ENCODE assay signal across 9 mouse cellular contexts in genomic region chr15:102942739-102943467, GRCm38 (mm10). TPM values are rescaled to one million over a fixed set of nuclear protein-coding genes. Genes with fewer than 3 reads are reported as not detected.
DNase-seq lines count a peak whose midpoint lies in the region; ATAC-seq and TF ChIP-seq lines count a peak whose summit lies in the region.
"Had no signal": no experiment of that assay in that cellular context is flagged by ENCODE, and none has a peak within 500 bp of the region (broad histone marks: within the 10 kb centered on the region; RNA-seq: fewer than 3 reads in every experiment).

No protein-coding gene starts in this region.

- ATAC-seq in intestine, embryonic 14.5 days (replicated peaks; ENCODE audit: low FRiP score, low TSS enrichment, low read depth), result no peak
- no peak for ATAC-seq in intestine, embryonic 16.5 days
- ATAC-seq in midbrain, embryonic 11.5 days (ENCODE audit: low FRiP score), result no peak

- H3K27ac ChIP-seq in intestine, embryonic 14.5 days (ENCODE audit: low read depth), result no peak overlapping the region
- no peak overlapping the region for H3K27ac ChIP-seq in intestine, embryonic 16.5 days (ENCODE audit: low read length)
- H3K27ac ChIP-seq in ES-E14 (ENCODE audit: insufficient read depth, low read depth, low read length, poor library complexity, severe bottlenecking), result no peak overlapping the region
- no peak overlapping the region for H3K27ac ChIP-seq in midbrain, embryonic 11.5 days (ENCODE audit: low read depth, low read length)

- peak overlapping the region; percentile 14; the same call in 1 of the 2 replicates for H3K4me2 ChIP-seq in intestine, embryonic 14.5 days (ENCODE audit: low read length)
- H3K4me2 ChIP-seq in intestine, embryonic 16.5 days (ENCODE audit: low read depth, low read length), result no peak overlapping the region
- peak overlapping the region; percentile 24 for H3K4me2 ChIP-seq in midbrain, embryonic 11.5 days

- in situ Hi-C loops in ES-E14 (cut with MboI; ENCODE audit: low sequenced_read_pairs in 2 of 2, unreplicated experiment in 2 of 2), result loop anchor here in 1 of 2 experiments (25.0 kb wide), 1 partner anchor 931 kb away; the partner anchor contains the start of gene Krt8

- H3K9ac ChIP-seq in intestine, embryonic 14.5 days (ENCODE audit: low read length), result no peak overlapping the region
- no peak overlapping the region for H3K9ac ChIP-seq in intestine, embryonic 16.5 days (ENCODE audit: low read depth, low read length)
- H3K9ac ChIP-seq in ES-E14 (ENCODE audit: insufficient read depth, low read depth, low read length, poor library complexity, severe bottlenecking), result no peak overlapping the region
- H3K9ac ChIP-seq in midbrain, embryonic 11.5 days (ENCODE audit: low read length), result no peak overlapping the region

- no peaks in the 10 kb centered on the region for H3K36me3 ChIP-seq in intestine, embryonic 14.5 days (ENCODE audit: control insufficient read depth, insufficient read depth, low read length)
- no peaks in the 10 kb centered on the region for H3K36me3 ChIP-seq in intestine, embryonic 16.5 days (ENCODE audit: control insufficient read depth, insufficient read depth, low read length)
- H3K36me3 ChIP-seq in ES-E14 (ENCODE audit: control insufficient read depth, insufficient read depth, low read length, poor library complexity, severe bottlenecking), result no peaks in the 10 kb centered on the region
- H3K36me3 ChIP-seq in midbrain, embryonic 11.5 days (ENCODE audit: control insufficient read depth, insufficient read depth, low read length), result no peaks in the 10 kb centered on the region

- 1% methylated on average over 48 of the region's 53 CpGs for WGBS in intestine, embryonic 14.5 days
- whole genome bisulfite sequencing in intestine, embryonic 16.5 days, result under 1% methylated on average over 52 of the region's 53 CpGs
- WGBS in midbrain, embryonic 11.5 days, result under 1% methylated on average over 46 of the region's 53 CpGs

- H3K9me3 ChIP-seq in intestine, embryonic 14.5 days (ENCODE audit: control insufficient read depth, low read length), result no peaks in the 10 kb centered on the region
- H3K9me3 ChIP-seq in intestine, embryonic 16.5 days (ENCODE audit: control insufficient read depth, low read length), result no peaks in the 10 kb centered on the region
- H3K9me3 ChIP-seq in ES-E14 (ENCODE audit: control insufficient read depth, insufficient read depth, low read depth, low read length), result no peaks in the 10 kb centered on the region
- no peaks in the 10 kb centered on the region for H3K9me3 ChIP-seq in midbrain, embryonic 11.5 days (ENCODE audit: control insufficient read depth, low read length)

- no peaks in the 10 kb centered on the region for H3K4me1 ChIP-seq in intestine, embryonic 14.5 days (replicated peaks; ENCODE audit: control insufficient read depth, insufficient read depth, low read length)
- H3K4me1 ChIP-seq in intestine, embryonic 16.5 days (ENCODE audit: control insufficient read depth, insufficient read depth, low read length), result no peaks in the 10 kb centered on the region
- H3K4me1 ChIP-seq in ES-E14 (ENCODE audit: control insufficient read depth in 2 of 2, insufficient read depth in 2 of 2, low read length in 2 of 2, poor library complexity in 1 of 2), result peaks cover 0 to 4% of the 10 kb centered on the region in 2 experiments; a peak in 2 of 4 replicates
- 0 out of 2 replicates have a peak, but pooled peaks cover 3% of the 10 kb centered on the region for H3K4me1 ChIP-seq in midbrain, embryonic 11.5 days (ENCODE audit: control insufficient read depth, insufficient read depth, low read length)

- DNase-seq in intestine, embryonic 14.5 days (ENCODE audit: low spot score), result peak; percentile 74
- no peak for DNase-seq in ES-E14 (ENCODE audit: low read depth, low spot score)
- DNase-seq in gastrocnemius, adult 18-20 months (ENCODE audit: low spot score), result peak; percentile 62
- peak; percentile 97 for DNase-seq in midbrain, embryonic 11.5 days (ENCODE audit: low spot score, missing footprints)
- DNase-seq in natural killer cell, adult 2 months (ENCODE audit: low spot score in 2 of 2), result no peak
- no peak for DNase-seq in cerebellum, adult 11 months
- DNase-seq in spleen, adult 12 weeks (ENCODE audit: low spot score), result no peak
- DNase-seq: cerebellum, adult 18-20 months had no signal

- H3K4me3 ChIP-seq in intestine, embryonic 14.5 days (ENCODE audit: low read depth, low read length), result peak overlapping the region; percentile 3; the same call in 1 of the 2 replicates
- no peak overlapping the region for H3K4me3 ChIP-seq in intestine, embryonic 16.5 days (ENCODE audit: low read length)
- peak overlapping the region; percentile 25 to 52; a peak in 3 of 4 replicates for H3K4me3 ChIP-seq in ES-E14 (ENCODE audit: insufficient read depth in 1 of 2, low read depth in 1 of 2, low read length in 2 of 2, poor library complexity in 1 of 2, severe bottlenecking in 1 of 2)
- peak overlapping the region; percentile 6; the same call in 1 of the 2 replicates for H3K4me3 ChIP-seq in midbrain, embryonic 11.5 days (ENCODE audit: low read depth, low read length)

- peaks cover 100% of the 10 kb centered on the region for H3K27me3 ChIP-seq in intestine, embryonic 14.5 days (replicated peaks; ENCODE audit: control insufficient read depth, insufficient read depth, low read length)
- H3K27me3 ChIP-seq in intestine, embryonic 16.5 days (replicated peaks; ENCODE audit: control insufficient read depth, insufficient read depth, low read length), result peaks cover 91% of the 10 kb centered on the region
- peaks cover 100% of the 10 kb centered on the region for H3K27me3 ChIP-seq in midbrain, embryonic 11.5 days (ENCODE audit: control insufficient read depth, insufficient read depth, low read length)

TF ChIP-seq in ES-E14, 5 proteins besides CTCF, POLR2A, EP300 and RAD21:
- TF ChIP-seq CHD2 (IDR thresholded peaks at IDR 0.05; ENCODE audit: low read depth, low read length) (no peak), HCFC1 (IDR thresholded peaks at IDR 0.05; ENCODE audit: borderline replicate concordance, insufficient read depth, low read length) (no peak), ZNF384 (IDR thresholded peaks at IDR 0.05; ENCODE audit: low read depth, low read length) (no peak), ZC3H11A (IDR thresholded peaks at IDR 0.05; ENCODE audit: borderline replicate concordance, low read depth, low read length) (no peak), MAFK (IDR thresholded peaks at IDR 0.05; ENCODE audit: insufficient read depth, low read depth, low read length) (no peak)

RNA-seq across cellular contexts. Expression of gene Hoxc12, which starts 6.3 kb away (rescaled TPM):
- polyA plus RNA-seq in intestine, embryonic 14.5 days (2014; fragmentation: Nextera tagmentation; extraction: Ambion mirVana), result not detected in 2 replicates
- not detected in 2 replicates for polyA plus RNA-seq in intestine, embryonic 16.5 days (2015; fragmentation: Nextera tagmentation; extraction: Ambion mirVana)
- 0.85 and 1.9 TPM in 2 replicates for total RNA-seq in ES-E14 (2012; rRNA removed)
- total RNA-seq in gastrocnemius, adult 18-20 months (2021), result not detected
- not detected in 2 replicates for polyA plus RNA-seq in midbrain, embryonic 11.5 days (2014; fragmentation: Nextera tagmentation; extraction: Ambion mirVana)

RNA-seq across cellular contexts. Expression of gene Hoxc11, which starts 11.3 kb away (rescaled TPM):
- 0.11 TPM in 2 replicates for polyA plus RNA-seq in intestine, embryonic 14.5 days (2014; fragmentation: Nextera tagmentation; extraction: Ambion mirVana)
- polyA plus RNA-seq in intestine, embryonic 16.5 days (2015; fragmentation: Nextera tagmentation; extraction: Ambion mirVana), result 0.06 TPM in 1 of 2 replicates, not detected in the other
- total RNA-seq in ES-E14 (2012; rRNA removed), result not detected in 2 replicates
- total RNA-seq in gastrocnemius, adult 18-20 months (2021), result 1 to 10 TPM; 6.7 to 8.3 TPM
- polyA plus RNA-seq in midbrain, embryonic 11.5 days (2014; fragmentation: Nextera tagmentation; extraction: Ambion mirVana), result not detected in 2 replicates

RNA-seq across cellular contexts. Expression of gene Hoxc13, which starts 22.0 kb away (rescaled TPM):
- polyA plus RNA-seq in intestine, embryonic 14.5 days (2014; fragmentation: Nextera tagmentation; extraction: Ambion mirVana), result not detected in 2 replicates
- not detected in 2 replicates for polyA plus RNA-seq in intestine, embryonic 16.5 days (2015; fragmentation: Nextera tagmentation; extraction: Ambion mirVana)
- 0.42 and 0.94 TPM in 2 replicates for total RNA-seq in ES-E14 (2012; rRNA removed)
- total RNA-seq in gastrocnemius, adult 18-20 months (2021), result not detected
- 0.11 and 0.15 TPM in 2 replicates for polyA plus RNA-seq in midbrain, embryonic 11.5 days (2014; fragmentation: Nextera tagmentation; extraction: Ambion mirVana)

RNA-seq across cellular contexts. Expression of gene Hoxc10, which starts 23.7 kb away (rescaled TPM):
- 2.6 and 3.1 TPM in 2 replicates for polyA plus RNA-seq in intestine, embryonic 14.5 days (2014; fragmentation: Nextera tagmentation; extraction: Ambion mirVana)
- 1.1 and 1.3 TPM in 2 replicates for polyA plus RNA-seq in intestine, embryonic 16.5 days (2015; fragmentation: Nextera tagmentation; extraction: Ambion mirVana)
- total RNA-seq in ES-E14 (2012; rRNA removed), result 0.58 TPM in 1 of 2 replicates, not detected in the other
- 10 to 100 TPM; 78.5 to 88.0 TPM for total RNA-seq in gastrocnemius, adult 18-20 months (2021)
- polyA plus RNA-seq in midbrain, embryonic 11.5 days (2014; fragmentation: Nextera tagmentation; extraction: Ambion mirVana), result not detected in 2 replicates

RNA-seq across cellular contexts. Expression of gene Hoxc5, which starts 24.3 kb away (rescaled TPM):
- 12.2 and 14.1 TPM in 2 replicates for polyA plus RNA-seq in intestine, embryonic 14.5 days (2014; fragmentation: Nextera tagmentation; extraction: Ambion mirVana)
- polyA plus RNA-seq in intestine, embryonic 16.5 days (2015; fragmentation: Nextera tagmentation; extraction: Ambion mirVana), result 6.8 and 7.2 TPM in 2 replicates
- 0.22 TPM in 1 of 2 replicates, not detected in the other for total RNA-seq in ES-E14 (2012; rRNA removed)
- total RNA-seq in gastrocnemius, adult 18-20 months (2021), result 1 to 10 TPM; 1.5 to 2.1 TPM
- polyA plus RNA-seq in midbrain, embryonic 11.5 days (2014; fragmentation: Nextera tagmentation; extraction: Ambion mirVana), result not detected in 2 replicates

Comparison
In these comparisons a context has a peak if more than half of its experiments do, and no peak if none do; other contexts are left out.
1. DNase-seq: peak in intestine, embryonic 14.5 days (single experiment), gastrocnemius, adult 18-20 months (single experiment) and midbrain, embryonic 11.5 days (single experiment); none in ES-E14 (single experiment), natural killer cell, adult 2 months (0 of 2), cerebellum, adult 11 months (single experiment) and spleen, adult 12 weeks (single experiment).